Mouse (Mus musculus) spleen, embryonic (tissue): ENCODE results near the gene Zbp1.

ENCODE experiments used
- CTCF ChIA-PET: fragments of 350-600 bp; sonication (Branson Sonifier 250); formaldehyde crosslinking; loops from one replicate; lab custom pipeline; 2022; lab: Charles Lee

Gene Zbp1

DNA sequence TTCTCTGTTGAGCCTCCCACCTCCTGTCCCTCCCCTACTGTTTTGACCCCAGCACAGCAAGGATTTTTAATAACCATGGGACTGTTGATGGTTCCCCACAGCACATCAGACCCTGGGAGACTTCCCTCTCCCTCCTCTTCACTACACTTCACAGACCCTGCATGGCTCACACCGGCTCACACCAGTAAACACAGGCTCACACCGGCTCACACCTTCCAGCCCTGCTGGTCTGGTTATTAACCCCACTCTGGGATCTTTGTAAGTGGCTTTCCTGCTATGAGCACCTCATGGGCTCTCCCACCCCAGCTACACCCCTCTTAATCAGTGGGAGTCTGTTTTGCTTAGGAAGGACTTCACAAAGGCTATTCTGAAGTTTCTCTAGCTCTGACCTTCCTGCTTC lies 29.2 kb upstream of the Zbp1 start:
- CTCF ChIA-PET = no interaction called here

DNA sequence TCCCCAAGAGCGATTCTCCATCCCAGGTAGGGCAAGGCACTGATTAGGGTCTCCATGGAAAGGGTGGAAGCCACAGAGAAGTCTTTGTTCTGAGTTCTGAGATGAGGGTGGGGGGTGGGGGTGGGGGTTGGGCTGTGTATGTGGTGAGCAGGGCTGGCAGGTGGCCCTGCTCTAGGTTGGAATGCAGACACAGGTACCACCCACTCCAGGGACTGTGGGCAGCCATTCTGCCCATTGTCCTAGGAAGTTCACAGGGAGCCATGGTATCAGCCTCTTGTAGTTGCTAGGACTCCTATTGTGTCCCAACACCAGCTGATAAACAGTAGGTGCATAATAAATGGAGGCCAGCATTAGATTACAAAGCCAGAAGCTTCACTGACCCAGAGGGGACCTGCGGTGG lies 28.5 kb upstream of the Zbp1 start:
- CTCF ChIA-PET = no interaction called here

DNA sequence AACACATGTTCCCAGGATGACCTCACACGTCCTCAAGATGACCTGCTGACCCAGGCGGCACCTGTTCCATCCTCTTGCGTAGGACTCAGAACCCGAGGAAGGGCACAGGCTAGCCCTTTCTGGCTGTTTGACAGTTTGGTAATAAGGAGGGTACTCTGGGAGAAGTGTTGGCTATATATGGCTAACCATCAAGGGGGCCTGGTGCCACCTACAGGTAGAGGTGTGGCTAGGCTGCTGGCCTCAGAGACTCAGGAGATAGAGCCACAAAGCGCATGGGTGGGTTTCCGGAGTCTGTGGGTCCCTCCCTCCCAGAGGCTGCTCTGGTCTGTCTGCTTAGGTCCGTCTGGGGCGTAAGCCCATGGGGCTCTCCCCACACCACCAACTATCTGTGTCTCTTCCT lies 28.0 kb upstream of the Zbp1 start:
- CTCF ChIA-PET = no interaction called here

DNA sequence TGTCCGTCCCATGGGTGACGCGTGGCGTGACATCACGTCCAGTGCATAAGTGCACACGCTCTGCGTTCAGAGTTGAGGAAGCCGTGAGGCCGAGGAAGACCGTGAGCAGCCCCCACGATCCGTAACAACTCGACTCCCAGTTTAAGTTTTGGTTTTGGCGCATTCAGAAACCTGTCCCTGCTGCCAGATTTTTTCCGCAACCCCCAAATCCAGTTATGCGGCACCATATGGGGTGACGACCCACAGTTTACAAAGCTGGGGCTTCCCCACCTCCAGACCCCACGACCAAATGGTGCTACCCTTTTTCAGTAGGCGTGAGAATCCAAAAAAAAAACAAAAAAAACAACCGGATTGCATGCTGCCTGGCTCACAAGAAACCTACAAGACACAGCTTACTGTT lies 26.5 kb upstream of the Zbp1 start:
- CTCF ChIA-PET = no interaction called here

DNA sequence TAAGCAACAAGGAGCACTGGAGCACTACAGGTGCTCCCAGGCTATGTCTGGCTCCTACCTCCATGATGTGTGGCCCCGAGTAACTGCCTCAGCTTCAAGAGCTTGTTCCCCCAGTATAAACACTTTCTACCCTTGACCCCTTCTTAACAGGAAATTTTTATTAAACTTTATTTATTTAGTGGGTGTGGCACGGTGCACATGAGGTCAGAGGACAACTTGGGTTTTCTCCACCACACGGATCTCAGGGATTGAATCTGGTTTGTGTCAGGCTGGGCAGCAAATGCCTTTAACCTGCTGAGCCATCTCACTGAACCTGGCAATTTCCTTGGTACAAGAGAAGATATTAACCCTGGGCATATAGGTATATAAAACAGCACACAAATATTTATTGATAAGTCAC lies 25.4 kb upstream of the Zbp1 start:
- CTCF ChIA-PET = no interaction called here

DNA sequence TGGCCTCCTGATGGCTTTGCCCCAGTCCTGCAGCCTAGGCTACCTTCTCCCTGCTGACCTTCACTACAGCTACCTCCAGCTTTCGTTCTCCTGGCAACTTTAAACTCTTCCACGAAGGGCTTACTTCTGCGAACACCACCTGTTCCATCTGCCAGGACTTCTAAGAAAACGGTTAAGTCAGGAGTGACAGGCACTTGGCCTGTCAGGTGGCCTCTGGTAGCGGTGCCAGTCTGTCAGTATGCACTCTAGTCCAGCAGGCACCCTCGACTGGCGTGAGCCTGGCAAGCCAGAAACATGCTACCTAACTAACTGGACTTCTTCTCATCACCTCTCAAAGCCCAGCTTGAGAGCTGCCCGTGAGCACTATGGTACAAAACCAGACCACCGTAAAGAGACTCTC lies 24.9 kb upstream of the Zbp1 start:
- CTCF ChIA-PET = interaction anchor here (0.7 kb wide), 1 partner anchor 118 kb away, joined by 3 read pairs; no protein-coding TSS in a partner anchor

DNA sequence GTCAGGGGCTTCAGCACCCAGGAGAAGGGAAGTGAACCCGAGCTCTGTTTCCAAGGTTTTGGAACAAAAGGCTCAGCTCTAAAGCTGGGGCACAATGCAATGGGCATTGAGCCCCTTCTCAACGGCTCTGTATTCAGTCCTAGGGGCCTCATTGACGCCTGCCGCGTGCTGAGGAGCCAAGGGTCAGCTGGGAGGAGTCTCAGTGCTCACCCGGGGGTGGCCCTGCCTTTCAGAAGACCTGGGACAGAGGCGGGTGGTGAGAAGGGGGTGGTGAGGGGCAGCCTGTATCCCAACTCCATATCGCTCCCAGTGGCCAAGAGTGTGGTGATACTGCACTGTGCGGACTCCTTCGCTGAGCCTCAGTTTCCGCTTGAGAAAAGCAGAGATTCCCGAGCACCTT lies 24.2 kb upstream of the Zbp1 start:
- CTCF ChIA-PET = interaction anchor here (0.6 to 0.7 kb wide), 2 partner anchors 117 to 148 kb away, joined by 3 to 6 read pairs; no protein-coding TSS in a partner anchor

DNA sequence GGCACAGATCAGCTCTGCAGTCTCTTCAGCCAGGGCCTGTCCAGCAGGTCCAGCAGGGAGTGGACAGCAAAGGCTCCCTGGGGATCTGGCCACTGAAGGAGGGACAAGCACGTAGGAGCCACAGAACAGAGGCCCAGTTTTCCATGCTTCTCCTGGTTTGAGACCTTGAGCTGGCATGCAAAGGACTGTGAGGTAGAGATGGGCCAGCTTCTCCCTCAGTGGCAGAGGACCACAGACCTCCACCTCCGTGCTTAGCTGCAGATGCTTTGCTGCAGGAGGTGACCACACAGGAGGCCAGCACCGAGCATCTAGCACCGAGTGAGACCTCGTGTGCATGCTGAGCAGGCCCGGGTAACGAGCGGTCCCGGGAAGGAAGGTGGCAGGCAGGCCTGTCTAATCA lies 22.0 kb upstream of the Zbp1 start:
- CTCF ChIA-PET = no interaction called here

DNA sequence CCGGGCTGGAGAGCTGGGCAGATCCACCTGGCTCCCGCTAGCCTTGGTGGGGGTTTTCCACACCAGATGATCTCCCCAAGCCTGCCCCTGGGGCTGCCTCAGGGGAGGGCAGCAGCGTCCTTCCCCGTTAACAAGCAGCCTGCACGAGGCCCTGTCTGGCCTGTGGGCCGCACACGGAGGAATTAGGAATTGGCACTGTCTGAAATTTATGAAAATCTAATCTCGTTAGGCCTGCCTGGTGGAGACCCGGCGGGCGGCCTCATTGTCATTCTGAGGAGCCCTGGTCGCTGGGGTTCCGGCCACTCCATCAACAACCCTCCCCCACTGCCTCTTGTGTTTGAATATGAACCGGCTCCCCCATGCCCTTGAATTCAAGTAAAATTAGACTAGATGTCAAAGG lies 19.8 kb upstream of the Zbp1 start:
- CTCF ChIA-PET = no interaction called here

DNA sequence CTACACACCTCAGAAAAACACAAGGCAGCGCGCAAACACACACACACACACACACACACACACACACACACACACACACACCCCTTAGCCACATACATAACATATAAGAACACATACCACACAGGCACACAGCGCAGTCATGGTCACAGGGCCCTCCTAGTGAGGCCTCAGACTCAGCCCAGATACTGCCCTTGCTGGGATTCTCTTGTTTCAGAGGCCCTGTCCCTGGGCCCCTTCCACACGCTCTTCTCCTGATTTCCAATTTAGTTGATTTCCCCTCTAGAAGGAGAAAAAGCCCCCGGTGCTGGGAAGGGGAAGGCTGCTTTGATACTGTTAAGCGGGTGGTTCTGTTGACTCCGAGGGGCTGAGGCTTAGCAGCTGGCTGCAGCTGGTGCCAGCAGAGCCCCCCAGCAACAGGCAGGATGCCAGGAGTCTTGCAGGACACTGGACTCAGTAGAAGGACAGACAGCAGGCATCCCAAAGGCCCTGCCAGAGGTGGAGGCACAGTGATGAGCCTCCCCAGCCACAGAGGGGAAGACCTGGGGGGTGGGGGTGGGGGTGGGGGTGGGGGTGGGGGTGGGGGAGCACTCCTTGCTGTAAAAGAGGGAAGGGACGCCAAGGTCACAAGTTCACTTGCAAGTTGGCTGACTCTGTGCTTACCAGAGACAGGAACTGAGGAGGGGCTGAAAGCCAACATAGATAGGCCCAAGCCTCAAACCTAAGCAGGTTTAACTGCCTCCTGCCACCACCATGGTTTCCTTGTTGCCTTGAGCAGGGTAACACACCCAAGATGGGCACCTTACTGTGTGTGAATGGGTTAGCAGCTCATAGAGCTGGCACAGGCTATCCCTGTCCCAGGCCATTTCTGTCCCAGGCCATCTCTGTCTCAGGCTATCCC lies 17.0 kb upstream of the Zbp1 start:
- CTCF ChIA-PET = no interaction called here

DNA sequence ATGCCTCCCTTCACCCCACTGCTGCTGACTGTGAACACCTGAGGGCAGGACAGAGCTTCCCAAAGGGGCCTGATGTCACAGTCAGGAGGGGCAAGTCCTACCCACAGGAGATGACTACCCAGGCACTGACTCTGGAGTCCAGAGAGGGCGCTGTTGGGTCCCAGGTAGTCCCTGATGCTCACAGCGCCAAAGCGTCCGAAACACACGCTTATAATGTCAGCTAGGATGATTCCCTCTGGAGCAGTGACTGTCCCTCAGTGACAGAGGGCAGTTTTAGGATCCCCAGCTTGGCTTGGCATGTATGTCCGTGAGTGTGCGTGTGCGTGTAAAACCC lies 14.0 kb upstream of the Zbp1 start:
- CTCF ChIA-PET = no interaction called here

DNA sequence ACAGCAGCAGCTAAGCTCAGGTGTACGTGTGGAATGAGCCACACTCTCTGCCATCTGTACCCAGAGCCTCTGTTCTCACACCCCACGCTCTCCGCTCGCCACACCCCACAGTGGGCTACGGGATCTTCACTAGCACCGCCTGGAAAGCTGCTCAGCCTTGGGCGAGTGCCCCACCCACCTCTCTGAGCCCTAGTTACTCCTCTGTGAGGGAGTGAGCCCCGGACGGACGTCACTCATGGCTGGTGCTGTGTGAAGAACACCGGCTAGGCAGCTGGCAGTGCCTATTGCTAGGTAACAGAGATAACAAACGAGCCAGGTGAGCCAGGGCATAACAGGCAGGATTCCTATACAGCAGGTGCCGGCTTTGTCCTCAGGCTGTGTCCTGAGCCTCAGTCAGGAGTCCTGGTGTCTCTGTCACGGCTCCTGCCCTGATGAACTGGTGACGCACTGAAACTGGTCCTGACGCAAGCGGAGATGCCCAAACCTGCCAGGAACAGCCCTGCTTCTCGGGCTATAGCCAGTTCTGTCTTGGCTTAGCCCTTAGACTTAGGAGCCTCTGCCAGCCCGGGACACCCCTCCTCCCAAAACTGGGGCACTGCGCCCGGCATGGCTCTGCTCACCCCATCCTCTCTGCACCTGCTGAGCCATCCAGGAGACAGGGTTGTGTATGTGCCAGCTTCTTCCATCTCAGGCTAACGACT lies 13.5 kb upstream of the Zbp1 start:
- CTCF ChIA-PET = no interaction called here

DNA sequence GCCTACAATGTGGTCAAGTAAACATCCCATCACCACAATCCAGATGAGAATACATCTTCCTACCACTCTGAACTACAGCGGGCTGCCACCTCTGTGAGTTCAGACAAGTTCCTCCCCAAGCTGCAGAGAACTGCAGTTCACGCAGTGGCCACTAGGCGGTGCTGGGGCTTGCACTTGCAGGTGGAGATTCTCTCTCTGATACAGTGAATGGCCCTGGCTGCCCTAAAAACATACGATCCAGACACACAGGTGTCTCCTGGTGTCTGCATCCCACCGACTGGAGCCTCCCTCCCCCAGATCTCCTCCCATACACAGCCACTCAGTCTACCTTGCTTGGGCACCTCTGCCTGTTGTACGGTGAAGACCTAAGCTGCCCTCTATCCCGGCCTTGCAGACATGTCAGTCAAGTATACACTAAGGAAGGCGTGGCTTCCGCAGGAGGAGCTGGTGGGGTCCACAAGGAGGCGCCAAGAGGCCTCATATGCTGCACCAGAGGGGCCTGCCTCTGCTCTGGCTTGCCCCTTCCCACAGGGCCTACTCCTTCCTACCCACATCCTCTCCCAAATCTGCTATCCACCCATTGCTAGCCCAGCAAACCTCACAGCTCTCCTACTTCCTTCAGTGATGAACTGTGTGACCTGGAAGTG lies 11.0 kb upstream of the Zbp1 start:
- CTCF ChIA-PET = interaction anchor here (0.6 to 2.1 kb wide), 7 partner anchors 11 to 320 kb away, joined by 3 to 15 read pairs (median 4); partner anchors contain the start of gene Zbp1

DNA sequence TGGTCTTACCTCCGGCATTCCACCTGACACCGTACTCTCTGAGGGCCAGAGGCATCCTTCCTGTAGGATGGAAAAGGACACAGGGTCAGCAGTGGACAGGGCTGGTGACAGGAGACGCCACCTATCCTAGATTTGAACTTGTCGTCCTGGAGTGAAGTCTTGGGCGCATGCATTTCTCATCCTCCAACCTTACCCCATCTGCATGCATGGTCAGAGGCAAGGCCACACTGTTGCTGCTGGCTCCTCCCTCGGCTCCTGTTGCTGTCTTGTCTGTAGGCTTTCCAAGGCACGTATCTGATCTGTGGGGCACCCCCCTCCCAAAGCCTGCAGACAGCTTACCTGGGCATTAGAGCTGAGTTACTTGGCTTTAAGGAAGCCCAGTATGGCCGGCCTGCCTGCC lies 9.8 kb upstream of the Zbp1 start:
- CTCF ChIA-PET = interaction anchor here (2.1 kb wide), 1 partner anchor 10 kb away, joined by 4 read pairs; the partner anchor contains the start of gene Zbp1

DNA sequence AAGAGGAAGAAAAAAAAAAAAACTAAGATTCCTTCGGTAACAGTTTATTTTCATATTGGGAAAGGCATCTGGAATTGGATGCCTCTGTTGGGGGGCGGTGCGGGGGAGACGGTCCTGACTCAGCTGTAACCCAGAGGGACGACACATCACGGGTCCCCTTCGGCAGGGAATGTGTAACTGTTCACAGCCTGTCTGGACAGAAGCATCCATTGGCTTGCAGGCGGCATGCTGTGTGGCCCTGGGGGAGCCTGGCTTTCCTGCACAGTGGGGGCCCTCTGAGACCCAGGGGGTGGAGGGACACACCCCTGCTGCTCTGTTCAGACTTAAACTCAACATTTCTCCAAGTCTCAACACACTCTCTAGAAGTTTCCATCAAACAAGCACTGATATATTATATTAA lies 8.1 kb upstream of the Zbp1 start:
- CTCF ChIA-PET = interaction anchor here (0.7 kb wide), 1 partner anchor 231 kb away, joined by 4 read pairs; no protein-coding TSS in a partner anchor

DNA sequence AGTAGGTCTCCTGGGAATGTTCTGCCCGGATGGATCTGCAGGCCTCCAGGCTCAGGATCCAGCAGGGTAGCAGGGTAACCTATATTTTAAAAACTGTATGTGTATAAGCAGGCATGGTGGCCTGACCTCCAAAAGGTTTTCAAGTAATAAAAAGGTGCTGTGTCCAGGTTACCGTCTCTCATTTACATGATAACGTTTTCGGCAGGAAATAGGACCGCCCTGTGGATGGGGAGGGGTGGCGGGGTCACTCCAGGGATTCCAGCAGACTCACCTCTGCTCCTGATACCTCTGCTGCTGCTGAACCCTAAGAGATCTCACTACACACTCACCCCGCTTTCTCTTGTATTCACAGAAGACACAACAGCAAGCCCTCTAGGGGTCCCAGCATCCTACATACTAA lies 7.2 kb upstream of the Zbp1 start:
- CTCF ChIA-PET = no interaction called here

DNA sequence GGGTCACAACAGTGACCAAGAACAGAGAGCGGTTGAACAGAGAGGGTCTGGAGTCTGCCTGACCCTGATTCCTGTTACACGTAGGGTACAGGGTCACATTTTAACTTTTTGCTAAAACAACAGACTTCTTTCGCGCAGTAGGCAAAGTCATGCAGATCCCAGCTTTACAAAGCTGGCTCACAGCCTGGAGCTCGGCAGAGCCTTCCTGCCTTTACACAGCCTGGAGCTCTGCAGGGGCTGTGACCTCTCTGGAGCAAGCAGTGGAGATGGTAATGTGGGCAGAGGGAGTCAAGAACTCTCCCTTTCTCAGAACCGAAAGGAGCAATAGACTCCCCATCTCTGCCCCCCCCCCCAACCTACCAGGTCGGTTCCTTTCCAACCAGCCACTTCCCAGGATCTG lies 6.1 kb upstream of the Zbp1 start:
- CTCF ChIA-PET = interaction anchor here (0.6 to 0.7 kb wide), 2 partner anchors 49 to 1295 kb away, joined by 4 to 7 read pairs; no protein-coding TSS in a partner anchor

DNA sequence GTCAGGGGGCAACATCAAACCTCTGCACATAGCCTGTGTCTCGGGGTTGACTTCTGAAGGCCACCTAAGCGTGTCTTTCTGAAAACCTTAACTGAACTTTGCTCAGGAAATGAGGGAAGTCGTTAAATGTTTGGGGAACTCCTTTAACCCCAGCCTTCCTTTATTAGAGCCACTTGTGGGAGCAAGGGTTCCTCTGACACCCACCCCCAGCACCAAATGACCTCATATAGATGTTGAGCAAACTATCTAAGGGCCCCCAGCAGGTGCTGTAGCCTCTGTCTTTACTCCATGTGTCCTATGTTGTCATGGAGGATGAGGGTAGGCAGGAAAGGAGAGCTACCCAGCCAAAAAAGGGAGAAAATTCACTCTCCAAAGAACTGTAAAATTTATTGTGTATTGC lies 5.4 kb upstream of the Zbp1 start:
- CTCF ChIA-PET = no interaction called here

DNA sequence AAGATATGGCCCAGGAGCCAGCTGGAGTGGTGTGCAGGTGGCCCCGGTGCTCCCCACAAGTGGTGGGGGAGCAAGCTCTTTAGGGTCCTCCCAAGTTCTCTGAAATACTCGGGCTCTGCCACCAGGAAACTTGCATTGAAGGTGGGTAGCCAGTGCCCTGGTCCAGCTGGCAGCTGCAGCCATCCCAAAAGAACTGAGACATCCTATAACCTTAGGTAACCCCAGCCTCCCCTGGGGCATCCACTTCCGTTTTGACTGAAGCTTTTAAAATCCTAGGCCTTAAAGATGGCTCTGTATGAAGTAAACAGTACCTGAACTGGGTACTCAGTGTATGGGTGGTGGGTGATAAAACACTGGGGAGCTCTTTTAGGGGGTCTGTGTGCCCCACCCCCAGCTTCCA lies 4.8 kb upstream of the Zbp1 start:
- CTCF ChIA-PET = no interaction called here

DNA sequence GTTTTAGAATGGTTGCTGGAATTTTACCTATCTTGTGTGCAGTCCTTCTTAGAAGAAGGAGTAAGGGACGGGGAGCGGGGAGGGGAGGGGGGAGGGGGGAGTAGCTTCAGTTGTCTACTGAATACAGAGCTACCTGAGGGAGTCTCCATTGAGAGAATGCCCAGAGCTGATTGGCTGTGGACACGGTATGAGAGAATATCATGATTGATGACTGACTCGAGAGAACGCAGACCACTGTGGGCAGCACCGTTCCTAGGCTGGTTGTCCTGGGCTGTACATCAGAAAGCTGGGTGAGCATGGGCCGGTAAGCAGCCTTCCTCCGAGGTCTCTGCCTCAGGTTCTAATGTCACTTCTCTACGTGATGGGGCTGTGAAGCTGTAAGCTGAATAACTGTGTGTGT lies 2.0 kb upstream of the Zbp1 start:
- CTCF ChIA-PET = no interaction called here

DNA sequence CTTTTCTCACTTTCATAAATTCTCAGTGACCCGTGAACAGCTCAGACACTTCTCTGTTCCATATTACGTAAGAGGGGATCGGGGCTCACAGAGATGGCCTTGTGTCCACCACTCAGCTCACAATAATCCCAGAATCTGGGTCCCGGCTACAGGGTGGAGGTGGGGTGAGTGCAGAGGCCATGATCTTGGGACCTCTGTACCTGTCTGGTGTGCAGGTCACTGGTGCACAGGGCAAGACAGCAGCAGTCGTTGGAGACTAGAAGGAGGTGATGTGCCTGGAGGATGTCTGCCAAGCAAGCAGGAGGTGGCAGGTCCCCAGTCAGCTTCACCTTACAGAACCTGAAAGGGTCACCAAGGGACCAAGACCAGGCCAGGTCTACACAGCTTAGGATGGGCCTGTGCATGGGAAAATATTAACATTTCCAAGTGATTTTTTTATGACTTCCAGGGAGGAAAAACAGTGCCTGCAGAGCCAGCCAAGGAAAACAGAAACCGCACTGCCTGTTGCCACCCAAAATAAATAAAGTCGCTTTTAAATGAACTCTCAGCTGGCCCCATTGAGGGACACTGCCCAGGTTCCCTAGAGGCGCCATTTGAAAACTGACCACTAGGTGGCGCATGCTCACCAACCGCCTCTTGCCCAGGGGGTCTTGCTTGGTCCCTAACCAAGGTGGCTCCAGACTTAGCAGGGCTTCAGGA lies 682 bp upstream of the Zbp1 start:
- CTCF ChIA-PET = interaction anchor here (0.6 to 1.1 kb wide), 5 partner anchors 10 to 395 kb away, joined by 3 to 6 read pairs (median 3); no protein-coding TSS in a partner anchor
